Mouse (Mus musculus): ENCODE measurements at regions not wholly inside any gene's neighbourhood (a gene's known extent, or its start where the extent isn't known, plus 50 kb on each side); places are given as distances from the start of the nearest gene placed in this dataset.

DNA sequence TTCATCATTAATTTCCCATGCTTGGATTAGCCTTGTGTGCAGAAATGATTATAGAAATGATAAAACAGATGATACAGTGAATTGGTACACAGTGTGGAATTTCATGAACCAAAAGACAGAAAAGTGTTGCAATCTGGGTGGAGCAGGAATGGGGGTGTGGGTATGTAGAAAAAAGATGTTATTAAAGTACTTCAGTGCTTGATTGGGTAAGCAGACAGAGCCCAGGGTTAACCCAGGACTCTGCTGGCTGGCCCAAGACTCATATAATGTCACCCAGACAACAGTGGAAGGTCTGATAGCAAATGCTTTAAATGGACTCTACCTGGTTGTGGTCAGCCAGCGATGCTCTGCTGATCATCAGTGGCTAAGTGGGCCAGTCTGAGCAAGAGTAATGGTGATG, 168.1 kb upstream of the Tab2 start:
- TF ChIP-seq CTCF (IDR thresholded peaks at IDR 0.05; ENCODE audit: extremely low read depth, insufficient read depth, insufficient read length, insufficient replicate concordance) (no peak), POLR2A (IDR thresholded peaks at IDR 0.05; ENCODE audit: low read depth, low read length) (no peak)
